Mouse (Mus musculus) E14TG2a.4 (cell line): ENCODE measurements around the gene Tagln3.

Source experiments
- CTCF ChIP-seq: conservative IDR thresholded peaks from 2 replicates; pipeline ENCODE4 v1.5.1; 2014; ENCODE audit warnings: low read length
- NANOG ChIP-seq: IDR thresholded peaks from 2 replicates; pipeline ENCODE4 v1.6.1; 2014; ENCODE audit warnings: borderline replicate concordance, low read length, mixed read lengths

DNA sequence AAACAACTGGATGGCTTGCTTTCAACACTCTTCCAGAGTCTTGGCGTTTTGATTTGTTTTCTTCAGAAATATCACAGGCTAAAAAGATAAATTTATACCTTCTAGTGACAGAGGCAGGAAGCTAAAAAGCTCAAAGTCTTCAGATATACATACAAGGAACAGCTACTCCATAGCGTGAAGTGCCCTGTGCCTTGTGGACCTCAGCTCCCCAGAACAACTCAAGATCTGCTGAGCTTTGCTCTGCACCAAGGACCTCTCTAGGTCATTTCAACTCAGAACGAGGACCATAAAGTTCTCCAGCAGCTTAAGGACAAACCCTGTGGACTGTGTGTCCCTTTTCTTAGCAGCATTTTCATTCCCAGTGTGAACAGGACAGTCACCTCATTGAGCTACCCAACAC lies 40.7 kb upstream of the Tagln3 start:
- TF ChIP-seq CTCF (no peak), NANOG (no peak)
